Mouse (Mus musculus) 3T3-L1 (cell line): ENCODE results near the gene Eif4a2.
A peak's percentile ranks its signal among the peaks of the same experiment; 100 is the strongest.

ENCODE experiments used
- DNase-seq: peaks from one replicate; pipeline ENCODE4 v3.0.0-alpha.2; 2015; ENCODE audit warnings: low read depth, low spot score

Eif4a2 gene

DNA sequence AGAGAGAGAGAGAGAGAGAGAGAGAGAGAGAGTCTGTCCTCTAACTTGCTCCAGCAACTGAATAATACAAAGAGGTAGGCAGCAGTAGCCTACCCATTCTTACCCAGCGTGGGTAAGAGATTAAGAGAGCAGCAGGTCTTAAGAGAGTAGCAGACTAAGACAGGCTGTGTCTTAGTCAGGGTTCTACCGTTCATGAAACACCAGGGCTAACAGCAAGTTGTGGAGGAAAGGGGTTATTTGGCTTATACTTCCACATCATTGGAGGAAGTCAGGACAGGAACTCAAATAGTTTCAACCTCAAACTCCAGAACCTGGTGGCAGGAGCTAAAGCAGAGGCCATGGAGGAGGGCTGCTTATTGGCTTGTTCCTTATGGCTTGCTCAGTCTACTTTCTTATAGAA is 3.4 kb upstream of the Eif4a2 start:
- DNase-seq, result no peak

DNA sequence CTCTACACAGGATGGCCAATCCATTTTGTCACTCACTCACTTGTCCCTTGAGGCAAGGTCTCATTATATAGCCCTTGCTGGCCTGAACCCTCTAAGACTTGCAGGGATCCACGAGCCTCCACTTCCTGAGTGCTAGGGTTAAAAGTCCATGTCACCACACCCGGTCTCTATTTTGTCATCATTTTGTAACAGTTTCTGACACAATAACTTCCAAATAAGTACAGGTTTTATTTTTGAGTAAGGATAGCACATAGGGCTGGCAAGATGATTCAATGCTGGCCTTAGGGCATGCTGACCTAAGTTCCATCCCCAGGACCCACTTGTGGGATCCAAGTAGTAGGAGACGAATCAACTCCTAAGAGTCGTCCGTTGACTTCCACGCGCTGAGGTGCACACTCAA is 1.1 kb upstream of the Eif4a2 start:
- DNase-seq, result peak; percentile 22

DNA sequence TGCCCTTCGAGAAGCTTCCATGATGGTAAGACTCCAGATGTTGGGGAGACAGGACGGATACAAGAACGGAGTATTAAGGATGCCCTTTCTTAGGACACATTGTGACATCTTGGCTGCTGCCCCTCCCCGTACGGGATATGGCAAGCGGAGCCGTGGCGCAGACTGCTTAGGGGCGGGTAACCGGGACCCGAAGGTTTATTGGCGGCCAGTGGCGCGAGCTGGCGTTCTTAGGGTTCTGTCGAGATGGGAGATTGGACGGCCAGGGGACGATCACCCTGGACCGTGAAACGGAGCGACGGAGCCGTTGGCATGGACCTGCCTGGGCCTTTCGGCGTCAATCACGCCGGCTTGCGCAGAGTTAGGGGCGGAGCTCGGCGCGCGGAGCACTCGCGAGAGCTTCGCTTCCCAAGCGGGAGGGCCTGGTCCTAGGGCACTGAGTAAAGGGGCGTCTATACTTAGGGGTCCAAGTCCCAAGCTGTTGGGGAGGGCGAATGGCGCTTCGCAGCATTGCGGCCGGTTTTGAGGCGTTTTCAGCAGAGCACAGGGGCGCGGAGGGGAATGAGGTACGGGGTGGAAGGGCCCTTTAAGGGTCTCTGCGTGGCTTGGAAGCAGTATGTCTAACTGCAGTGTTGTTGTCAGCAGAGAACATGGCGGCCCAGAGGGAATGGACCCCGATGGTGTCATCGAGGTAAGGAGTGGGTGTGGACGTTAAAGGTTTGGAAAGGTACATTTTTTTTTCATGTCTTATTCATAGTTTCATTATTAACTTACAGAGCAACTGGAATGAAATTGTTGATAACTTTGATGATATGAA is 909 bp downstream of the Eif4a2 start:
- peak; percentile 81 for DNase-seq

DNA sequence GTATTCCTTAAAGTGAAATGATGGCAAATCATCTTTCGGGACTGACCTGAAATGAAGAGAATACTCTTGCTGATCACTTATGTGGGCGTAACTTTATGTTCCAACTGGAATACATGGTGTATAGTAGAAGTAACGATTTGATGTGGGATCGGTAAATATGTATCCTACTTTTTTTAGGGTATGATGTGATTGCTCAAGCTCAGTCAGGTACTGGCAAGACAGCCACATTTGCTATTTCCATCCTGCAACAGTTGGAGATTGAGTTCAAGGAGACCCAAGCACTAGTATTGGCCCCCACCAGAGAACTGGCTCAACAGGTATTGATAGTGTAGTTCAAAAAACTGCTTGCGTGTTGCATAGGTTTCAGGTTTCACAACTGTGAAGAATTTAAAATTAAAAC is 1.7 kb downstream of the Eif4a2 start:
- peak; percentile 34 for DNase-seq

DNA sequence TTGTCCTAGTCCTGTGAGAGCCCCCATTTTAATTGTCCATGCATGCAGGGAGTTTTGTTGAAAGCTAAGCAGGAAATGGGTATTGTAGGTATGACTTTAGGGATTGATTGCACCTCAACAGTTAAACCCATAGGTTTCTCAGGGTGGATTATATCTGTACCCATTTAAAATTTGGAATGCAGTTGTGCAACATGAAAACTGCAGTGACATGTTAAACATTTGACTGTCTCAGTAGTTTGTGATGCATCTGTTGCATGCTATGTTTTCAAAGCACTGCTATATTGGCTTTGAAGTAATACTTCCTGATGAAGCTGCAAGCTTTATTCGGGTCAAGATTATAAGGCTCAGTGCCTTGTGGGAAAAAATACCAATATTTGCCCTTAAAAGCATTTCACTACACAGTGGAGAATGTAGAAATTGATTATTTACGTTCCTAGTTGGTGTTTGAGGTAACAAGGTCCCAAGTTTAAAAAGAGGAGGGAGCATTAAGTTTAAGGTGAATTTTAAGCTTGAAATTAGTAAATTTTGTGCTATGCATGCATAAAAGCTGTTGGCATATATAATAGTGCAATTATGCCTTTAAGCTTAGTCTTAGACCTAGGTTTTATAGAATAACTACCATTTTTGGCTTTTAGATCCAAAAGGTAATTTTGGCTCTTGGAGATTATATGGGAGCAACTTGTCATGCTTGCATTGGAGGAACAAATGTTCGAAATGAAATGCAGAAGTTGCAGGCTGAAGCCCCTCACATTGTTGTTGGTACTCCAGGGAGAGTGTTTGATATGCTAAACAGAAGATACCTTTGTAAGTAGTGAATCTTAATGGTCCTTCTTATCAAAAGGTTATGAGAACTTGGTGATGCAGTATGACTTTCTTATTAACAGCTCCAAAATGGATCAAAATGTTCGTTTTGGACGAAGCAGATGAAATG is 2.4 kb downstream of the Eif4a2 start:
- DNase-seq, result peak; percentile 37

DNA sequence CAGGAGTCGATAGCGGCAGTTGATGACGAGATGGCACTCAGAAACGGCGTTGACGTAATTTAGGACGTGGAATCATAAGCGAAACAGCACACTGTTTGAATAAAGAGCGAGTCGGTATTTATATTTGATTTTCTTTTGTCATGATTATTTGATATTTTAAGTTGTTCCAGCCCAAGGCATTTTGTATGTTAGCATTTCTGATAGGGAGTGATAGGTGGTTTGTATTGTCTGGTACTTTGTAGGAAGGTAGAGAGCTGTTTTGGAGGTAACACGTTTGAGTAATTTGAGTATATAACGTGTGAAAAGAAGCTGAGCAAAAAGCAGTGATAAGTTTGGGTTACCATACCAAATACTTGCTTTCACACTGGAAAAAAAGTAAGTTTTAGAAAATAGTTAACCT is 5.1 kb downstream of the Eif4a2 start:
- DNase-seq, result no peak

DNA sequence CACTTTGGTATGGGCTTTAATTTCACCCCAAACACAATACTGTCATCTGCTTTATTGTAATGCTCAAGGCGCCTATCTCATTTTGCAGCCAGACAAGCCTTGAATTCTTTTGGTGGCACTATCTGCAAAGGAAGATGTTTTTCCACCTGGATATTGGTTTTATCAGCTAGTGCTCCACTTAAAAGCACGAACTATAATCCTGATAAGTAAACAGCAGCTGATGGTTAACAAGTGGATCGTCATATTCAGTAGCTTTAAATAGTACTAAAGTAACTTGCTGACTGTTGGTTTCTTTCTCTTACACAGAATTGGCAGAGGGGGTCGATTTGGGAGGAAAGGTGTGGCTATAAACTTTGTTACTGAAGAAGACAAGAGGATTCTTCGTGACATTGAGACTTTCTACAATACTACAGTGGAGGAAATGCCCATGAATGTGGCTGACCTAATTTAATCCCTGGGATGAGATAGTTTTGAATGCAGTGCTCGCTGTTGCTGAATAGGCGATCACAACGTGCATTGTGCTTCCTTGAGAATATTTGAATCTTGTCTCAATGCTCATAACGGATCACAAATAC is 5.7 kb downstream of the Eif4a2 start:
- peak; percentile 33 for DNase-seq

DNA sequence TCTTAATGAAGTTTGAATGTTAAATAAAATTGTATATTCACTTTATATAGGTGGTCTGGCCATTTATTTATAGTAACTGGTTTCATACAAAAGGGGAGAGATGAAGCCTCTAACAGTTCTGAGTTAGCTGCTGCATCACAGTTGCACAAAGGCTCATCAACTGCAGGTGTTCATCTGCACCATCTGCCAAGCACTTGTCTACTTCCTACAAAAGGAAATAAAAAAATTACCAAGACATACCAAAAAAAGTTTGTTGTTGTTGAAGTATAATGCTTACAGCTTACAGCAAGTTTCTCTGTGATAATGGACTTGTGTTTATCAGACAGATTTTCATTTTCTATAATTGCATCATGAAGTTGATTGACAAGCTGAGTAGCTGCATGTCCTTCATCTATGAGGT is 6.7 kb downstream of the Eif4a2 start:
- DNase-seq, result no peak

DNA sequence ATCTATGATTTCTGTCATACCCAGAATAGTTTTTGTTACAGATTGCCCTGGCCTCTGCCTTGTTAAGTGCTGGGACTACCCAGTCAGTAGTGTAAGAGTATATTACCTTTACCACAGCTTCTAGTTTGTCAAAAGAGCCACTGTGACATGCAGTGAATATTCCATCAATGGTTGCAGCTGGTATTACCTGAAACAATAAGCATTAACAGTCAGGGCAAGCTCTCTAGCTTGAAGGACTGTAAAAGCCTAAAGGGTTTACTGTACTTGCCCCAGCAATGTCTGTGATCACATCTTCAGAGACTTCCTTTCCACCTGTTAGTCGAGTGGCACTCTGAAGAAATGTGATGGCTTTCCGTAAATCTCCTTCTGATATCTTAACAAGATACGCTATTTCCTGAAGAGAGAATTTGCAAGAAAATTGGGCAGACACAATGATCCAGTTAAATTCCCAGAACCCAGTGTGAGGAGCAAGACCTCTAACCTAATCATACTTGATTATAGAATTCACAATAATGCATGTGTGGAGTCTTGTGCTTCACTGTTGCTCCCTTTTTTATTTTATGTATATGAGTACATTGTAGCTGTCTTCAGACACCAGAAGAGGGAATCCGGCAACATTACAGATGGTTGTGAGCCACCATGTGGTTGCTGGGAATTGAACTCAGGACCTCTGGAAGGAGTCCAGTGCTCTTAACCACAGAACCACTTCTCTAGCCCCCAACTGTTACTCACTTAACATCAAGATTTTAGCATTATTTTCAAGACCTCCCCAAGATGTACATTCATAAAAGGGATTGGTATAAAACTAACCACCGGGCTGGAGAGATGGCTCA is 7.3 kb downstream of the Eif4a2 start:
- DNase-seq, result peak; percentile 85

DNA sequence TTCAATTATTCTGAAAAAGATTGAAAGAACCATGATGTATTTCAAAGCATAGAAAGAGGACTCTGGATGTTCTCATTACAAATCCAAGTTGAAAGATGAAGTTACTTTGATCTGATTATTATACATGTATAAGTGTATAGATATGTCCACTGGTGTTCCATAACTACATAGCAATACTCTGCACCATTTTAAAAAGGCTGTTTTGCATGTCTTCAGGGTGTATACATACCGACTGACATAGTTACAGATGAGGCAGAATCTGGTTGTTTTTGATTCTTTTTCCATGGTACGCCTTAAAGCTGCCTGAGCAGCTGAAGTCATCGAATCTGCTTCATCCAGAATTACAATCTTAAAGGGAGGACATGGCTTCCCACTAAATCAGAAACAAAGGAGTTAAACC is 8.2 kb downstream of the Eif4a2 start:
- no peak for DNase-seq

DNA sequence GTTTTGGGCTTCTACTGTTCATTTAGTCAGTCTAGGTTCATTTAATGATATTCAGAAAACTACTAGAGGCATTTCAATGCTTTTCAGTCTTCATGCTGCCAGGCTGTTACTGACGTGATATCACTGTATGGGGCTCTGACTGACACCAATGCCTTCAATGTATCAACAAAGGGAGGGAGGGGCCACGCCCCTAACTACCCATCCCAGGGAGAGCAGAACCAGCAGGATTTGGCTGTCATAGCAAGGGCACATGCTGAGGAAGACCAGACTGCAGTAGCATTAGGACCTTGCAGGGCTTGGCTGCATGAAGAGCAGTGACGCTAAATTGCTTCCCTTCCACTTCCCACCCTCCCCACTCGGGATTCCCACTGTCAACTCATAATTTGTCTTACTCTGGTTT is 9.9 kb downstream of the Eif4a2 start:
- no peak for DNase-seq

DNA sequence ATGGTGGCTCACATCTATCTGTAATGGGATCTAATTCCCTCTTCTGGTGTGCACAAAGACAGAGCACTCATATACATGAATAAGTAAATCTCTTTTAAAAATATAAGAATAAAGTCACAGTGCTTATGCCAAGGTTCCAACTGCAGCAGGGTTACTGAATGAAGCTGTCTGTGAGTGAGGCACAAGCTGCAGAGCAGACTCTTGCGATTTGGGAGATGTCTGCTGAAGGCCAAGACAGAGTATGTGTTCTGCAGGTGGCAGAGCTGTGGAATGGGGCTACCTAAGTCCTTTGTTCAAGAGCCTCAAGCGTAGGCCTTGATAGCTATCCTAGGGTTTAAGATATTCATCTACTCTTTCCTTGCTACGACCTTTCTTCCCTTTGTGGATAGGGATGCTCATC is 15.2 kb downstream of the Eif4a2 start:
- no peak for DNase-seq

DNA sequence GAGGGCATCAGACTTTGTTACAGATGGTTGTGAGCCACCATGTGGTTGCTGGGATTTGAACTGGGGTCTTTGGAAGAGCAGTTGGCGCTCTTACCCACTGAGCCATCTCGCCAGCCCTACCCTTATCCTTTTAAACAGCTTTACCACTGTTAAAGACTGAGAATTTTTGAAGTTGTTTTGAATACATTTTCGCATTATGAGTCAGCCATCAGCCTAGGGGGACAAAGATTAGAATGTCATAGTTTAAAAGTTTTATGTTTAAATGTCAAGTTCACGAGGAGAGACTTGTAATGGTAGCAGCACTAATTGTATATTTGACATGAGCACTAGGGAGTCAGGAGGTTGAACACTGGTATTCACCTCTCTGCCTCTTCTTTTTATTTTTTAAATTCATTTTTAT is 15.9 kb downstream of the Eif4a2 start:
- DNase-seq, result no peak

DNA sequence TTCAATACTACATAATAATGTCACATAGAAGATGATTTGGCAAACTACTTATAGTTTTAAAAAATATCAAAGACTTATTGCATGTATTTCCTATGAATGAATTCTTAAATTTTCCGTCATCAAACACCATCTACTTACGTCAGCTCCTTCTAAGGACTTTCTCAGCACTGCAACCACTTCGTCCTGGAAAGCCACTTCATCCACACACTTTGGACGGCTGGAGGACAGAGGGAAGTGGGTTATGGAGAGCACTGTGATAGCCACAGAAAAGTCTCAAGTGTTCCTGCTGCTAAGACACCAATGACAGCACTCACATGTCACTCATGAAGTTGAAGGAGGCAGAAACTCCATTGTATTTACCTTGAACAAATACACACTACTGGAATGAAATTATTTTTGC is 17.2 kb downstream of the Eif4a2 start:
- no peak for DNase-seq

DNA sequence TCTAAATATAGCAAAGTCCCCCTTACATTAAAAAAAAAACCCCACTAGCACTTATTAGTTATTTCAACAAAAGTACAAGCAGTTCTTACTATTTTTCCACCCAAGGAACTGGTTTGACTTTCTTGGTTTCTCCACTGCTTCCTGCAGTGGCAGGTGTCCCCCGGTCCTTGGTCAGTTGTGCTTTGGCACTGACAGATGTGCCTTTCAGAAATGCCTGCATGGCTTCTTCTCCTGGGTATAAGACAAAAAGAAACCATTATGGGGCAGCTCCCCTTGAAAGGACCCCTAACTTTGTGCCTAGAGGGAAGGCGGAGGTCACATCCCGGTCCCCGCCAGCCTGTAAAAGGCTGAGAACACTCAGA is 20.0 kb downstream of the Eif4a2 start:
- no peak for DNase-seq

DNA sequence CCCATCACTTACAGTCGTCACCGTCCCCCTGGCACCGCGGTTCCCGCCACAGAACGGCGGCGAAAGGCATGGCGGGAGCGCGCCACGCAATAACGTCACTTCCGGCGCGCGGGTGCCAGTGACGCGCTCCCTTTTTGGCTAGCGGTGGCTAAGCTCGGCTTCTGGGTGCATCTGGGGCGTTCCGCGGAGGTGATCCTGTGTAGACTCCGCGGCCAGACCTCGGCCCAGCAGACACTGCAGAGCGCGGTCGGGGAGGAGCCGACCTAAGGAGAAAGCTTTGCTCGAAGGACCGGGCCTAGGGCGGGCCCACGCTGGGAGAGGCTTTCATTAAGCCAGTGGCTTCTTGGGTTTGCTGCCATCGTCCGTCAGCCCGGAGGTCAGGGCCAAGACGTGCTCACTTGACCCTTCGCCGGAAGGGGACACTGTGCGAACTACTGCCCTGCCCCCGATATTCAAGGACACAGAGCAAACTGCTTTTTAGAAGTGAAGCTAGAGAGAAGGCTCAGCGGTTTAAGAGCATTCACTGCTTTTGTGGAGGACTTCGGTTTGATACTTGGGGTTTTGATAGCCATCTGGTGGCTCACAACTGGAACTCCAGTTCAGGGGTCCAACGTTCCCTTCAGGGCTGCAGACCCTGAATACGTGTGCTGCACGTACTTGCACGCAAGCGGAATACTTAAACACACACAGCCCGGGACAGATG is 20.6 kb downstream of the Eif4a2 start, which contains the start of gene Rfc4:
Gene Rfc4 (minus strand): TSS at position 65 of the 703 bp plus-strand sequence.
- DNase-seq, result peak; percentile 91

DNA sequence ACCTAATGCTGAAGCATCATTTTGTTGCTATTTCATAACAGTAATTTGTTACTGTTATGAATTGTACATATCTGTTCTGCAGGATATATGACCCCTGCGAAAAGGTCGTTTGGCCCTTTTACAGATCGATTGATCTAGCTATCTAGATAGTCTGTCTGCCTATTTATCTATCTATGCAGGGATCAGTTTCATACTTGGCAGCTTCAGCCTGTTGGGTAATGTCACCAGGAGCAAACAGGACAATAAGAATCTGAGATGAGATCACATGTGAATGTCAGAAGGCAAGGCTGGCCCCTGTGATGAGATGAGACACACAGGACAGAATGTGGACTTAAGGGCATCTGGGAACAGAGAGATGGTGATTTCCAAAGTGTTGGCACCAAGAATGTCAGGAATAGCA is 23.1 kb downstream of the Eif4a2 start:
- DNase-seq, result no peak

DNA sequence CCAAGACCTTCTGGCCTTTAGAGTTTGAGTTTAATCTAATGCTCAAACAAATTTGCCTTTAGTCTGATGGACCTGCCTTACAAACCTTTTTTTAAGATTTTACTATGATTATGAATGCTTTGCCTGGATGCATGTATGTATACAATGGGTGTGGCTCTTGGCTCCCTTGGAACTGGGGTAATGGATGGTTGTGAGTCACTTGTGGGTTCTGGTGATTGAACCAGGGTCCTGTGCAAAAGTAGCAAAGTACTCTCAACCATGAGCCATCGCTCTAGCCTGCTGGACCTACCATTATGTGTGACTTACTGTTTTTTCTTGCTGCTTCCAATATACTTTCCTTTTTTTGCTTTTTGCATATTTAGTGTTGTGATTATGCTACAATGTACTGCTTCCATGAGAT is 25.1 kb downstream of the Eif4a2 start:
- peak; percentile 73 for DNase-seq

DNA sequence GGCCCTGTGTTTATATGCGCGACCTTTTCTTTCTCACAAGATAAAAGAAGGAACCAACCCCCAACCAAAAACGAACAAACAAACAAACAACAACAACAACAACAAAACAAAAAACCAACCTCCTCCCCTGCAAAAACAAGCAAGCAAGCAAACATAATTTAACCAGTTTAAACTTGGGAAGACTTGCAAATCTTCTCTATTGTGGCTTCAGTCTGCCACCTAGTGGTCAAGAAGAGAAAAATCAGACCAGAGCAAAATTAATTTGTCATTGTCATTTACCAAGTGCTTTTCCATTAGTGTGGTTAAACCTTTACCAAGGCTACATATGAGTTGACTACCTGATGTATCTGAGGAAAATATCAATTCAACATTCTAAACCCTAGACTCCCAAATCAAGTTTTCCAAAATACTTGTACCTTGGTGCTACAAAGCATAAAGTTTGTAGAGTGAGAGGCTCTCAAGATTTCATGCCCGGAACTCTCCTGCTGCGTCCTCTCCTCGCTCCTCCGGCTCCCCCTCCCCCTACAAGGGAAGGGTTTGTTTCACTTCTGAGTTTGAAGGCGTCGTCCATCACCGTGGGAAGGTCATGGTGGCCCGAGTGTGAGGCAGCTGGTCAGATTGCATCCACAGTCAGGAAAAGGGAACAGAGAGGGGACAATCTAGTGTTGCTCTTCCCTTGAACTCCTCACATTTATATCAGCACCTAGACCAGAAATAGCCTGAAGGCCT is 28.3 kb downstream of the Eif4a2 start:
- peak; percentile 83 for DNase-seq

DNA sequence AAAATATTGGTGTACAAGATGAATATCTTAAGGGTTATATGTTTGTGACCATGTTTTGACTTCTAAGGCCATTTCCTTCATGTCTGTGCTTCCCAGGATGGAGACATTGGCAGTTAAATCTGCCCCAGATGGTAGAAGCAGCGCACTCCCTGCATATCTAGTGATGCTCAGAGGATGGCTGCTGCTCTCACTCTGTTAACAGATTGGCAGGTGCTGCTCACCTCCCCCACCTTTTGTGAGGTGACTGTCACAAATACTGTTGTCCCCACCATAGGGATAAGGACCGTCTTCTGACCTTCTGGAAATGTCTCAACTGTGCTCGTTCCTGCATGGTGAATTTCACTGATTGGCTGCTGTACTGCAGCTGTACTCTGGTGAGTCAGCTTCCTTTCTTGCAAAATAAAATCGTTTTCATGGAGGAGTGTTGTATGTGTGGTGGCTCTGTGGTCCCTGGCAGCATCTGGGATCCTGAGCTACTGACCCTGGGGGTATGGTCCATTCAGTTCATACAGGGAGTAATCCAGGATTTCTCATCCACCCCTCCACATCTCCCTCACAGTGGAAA is 29.2 kb downstream of the Eif4a2 start:
- peak; percentile 79 for DNase-seq
